Comparison of ENCODE assay signal across 11 mouse cellular contexts in genomic region chr9:42094028-42094551, GRCm38 (mm10). TPM values are rescaled to one million over a fixed set of nuclear protein-coding genes. Genes with fewer than 3 reads are reported as not detected.
DNase-seq lines count a peak whose midpoint lies in the region; ATAC-seq lines count a peak whose summit lies in the region.
"Had no signal": no experiment of that assay in that cellular context is flagged by ENCODE, and none has a peak within 500 bp of the region (broad histone marks: within the 10 kb centered on the region; RNA-seq: fewer than 3 reads in every experiment).

No protein-coding gene starts in this region.

- H3K4me2 ChIP-seq in forebrain, embryonic 11.5 days (ENCODE audit: low read depth, low read length, severe bottlenecking), result no peak overlapping the region
- no peak overlapping the region for H3K4me2 ChIP-seq in forebrain, embryonic 13.5 days
- H3K4me2 ChIP-seq in hindbrain, embryonic 14.5 days (replicated peaks), result no peak overlapping the region
- H3K4me2 ChIP-seq: midbrain, embryonic 12.5 days had no signal

- H3K4me1 ChIP-seq in forebrain, embryonic 11.5 days (replicated peaks; ENCODE audit: control insufficient read depth, insufficient read depth, low read length), result no peaks in the 10 kb centered on the region
- peaks cover 11% of the 10 kb centered on the region for H3K4me1 ChIP-seq in forebrain, embryonic 13.5 days
- H3K4me1 ChIP-seq in megakaryocyte, embryonic 14.5 days, result peaks cover 9% of the 10 kb centered on the region; the same call in 1 of the 2 replicates
- H3K4me1 ChIP-seq in hindbrain, embryonic 14.5 days (replicated peaks; ENCODE audit: control insufficient read depth, insufficient read depth, low read length), result peaks cover 8% of the 10 kb centered on the region
- H3K4me1 ChIP-seq: embryonic facial prominence, embryonic 10.5 days; midbrain, embryonic 12.5 days had no signal

- no peak for ATAC-seq in forebrain, embryonic 11.5 days (replicated peaks; ENCODE audit: low FRiP score)
- no peak for ATAC-seq in forebrain, embryonic 13.5 days
- ATAC-seq in hindbrain, embryonic 14.5 days (ENCODE audit: low FRiP score), result no peak

- peak; percentile 25 for DNase-seq in forebrain, embryonic 11.5 days (ENCODE audit: low spot score)
- peak; percentile 56 to 70 for DNase-seq in left cerebral cortex, postnatal 36 days (ENCODE audit: low spot score in 2 of 2)
- DNase-seq in left cerebral cortex, adult 11 months (ENCODE audit: low spot score), result no peak
- peak; percentile 45 for DNase-seq in adrenal gland, postnatal 10 days
- no peak for DNase-seq in hindbrain, embryonic 14.5 days (ENCODE audit: low spot score)
- no peak for DNase-seq in thymus, postnatal 10 days (ENCODE audit: low spot score in 2 of 2)

- H3K27ac ChIP-seq in forebrain, embryonic 11.5 days (ENCODE audit: low read depth, low read length), result no peak overlapping the region
- H3K27ac ChIP-seq in forebrain, embryonic 13.5 days, result no peak overlapping the region
- H3K27ac ChIP-seq in hindbrain, embryonic 14.5 days, result no peak overlapping the region
- H3K27ac ChIP-seq: embryonic facial prominence, embryonic 10.5 days; midbrain, embryonic 12.5 days had no signal

- no peaks in the 10 kb centered on the region for H3K36me3 ChIP-seq in forebrain, embryonic 11.5 days (ENCODE audit: control insufficient read depth, insufficient read depth, low read length)
- H3K36me3 ChIP-seq in forebrain, embryonic 13.5 days (ENCODE audit: poor library complexity, severe bottlenecking), result peaks cover 59% of the 10 kb centered on the region
- H3K36me3 ChIP-seq in megakaryocyte, embryonic 14.5 days (replicated peaks; ENCODE audit: low read length), result no peaks in the 10 kb centered on the region
- 0 out of 2 replicates have a peak, but pooled peaks cover 14% of the 10 kb centered on the region for H3K36me3 ChIP-seq in hindbrain, embryonic 14.5 days (replicated peaks; ENCODE audit: control insufficient read depth, insufficient read depth)
- H3K36me3 ChIP-seq: midbrain, embryonic 12.5 days had no signal

- H3K9me3 ChIP-seq in forebrain, embryonic 11.5 days (ENCODE audit: control insufficient read depth, low read length), result no peaks in the 10 kb centered on the region
- no peaks in the 10 kb centered on the region for H3K9me3 ChIP-seq in forebrain, embryonic 13.5 days (replicated peaks)
- H3K9me3 ChIP-seq in megakaryocyte, embryonic 14.5 days, result no peaks in the 10 kb centered on the region
- no peaks in the 10 kb centered on the region for H3K9me3 ChIP-seq in hindbrain, embryonic 14.5 days (ENCODE audit: control insufficient read depth, low read length)
- H3K9me3 ChIP-seq: embryonic facial prominence, embryonic 10.5 days; midbrain, embryonic 12.5 days had no signal

- intact Hi-C loops in left cerebral cortex, postnatal 36 days (cut with DNase I), result no loop called here

- WGBS in forebrain, embryonic 11.5 days, result 83% methylated on average over 7 of the region's 7 CpGs
- WGBS in forebrain, embryonic 13.5 days, result 82% methylated on average over 7 of the region's 7 CpGs
- 87% methylated on average over 7 of the region's 7 CpGs for WGBS in hindbrain, embryonic 14.5 days

- H3K4me3 ChIP-seq in forebrain, embryonic 11.5 days (ENCODE audit: low read depth, low read length), result no peak overlapping the region
- H3K4me3 ChIP-seq in forebrain, embryonic 13.5 days, result no peak overlapping the region
- H3K4me3 ChIP-seq in megakaryocyte, embryonic 14.5 days (replicated peaks), result peak overlapping the region; percentile 2
- H3K4me3 ChIP-seq in hindbrain, embryonic 14.5 days (replicated peaks; ENCODE audit: low read length), result no peak overlapping the region
- H3K4me3 ChIP-seq: embryonic facial prominence, embryonic 10.5 days; midbrain, embryonic 12.5 days had no signal

- H3K9ac ChIP-seq in forebrain, embryonic 11.5 days (ENCODE audit: low read length), result no peak overlapping the region
- no peak overlapping the region for H3K9ac ChIP-seq in forebrain, embryonic 13.5 days
- no peak overlapping the region for H3K9ac ChIP-seq in hindbrain, embryonic 14.5 days
- H3K9ac ChIP-seq: midbrain, embryonic 12.5 days had no signal

- no peaks in the 10 kb centered on the region for H3K27me3 ChIP-seq in forebrain, embryonic 11.5 days (ENCODE audit: control insufficient read depth, insufficient read depth, low read length)
- H3K27me3 ChIP-seq in forebrain, embryonic 13.5 days, result no peaks in the 10 kb centered on the region
- no peaks in the 10 kb centered on the region for H3K27me3 ChIP-seq in megakaryocyte, embryonic 14.5 days (replicated peaks)
- H3K27me3 ChIP-seq in hindbrain, embryonic 14.5 days (ENCODE audit: control insufficient read depth, insufficient read depth, low read length), result no peaks in the 10 kb centered on the region
- H3K27me3 ChIP-seq: CH12.LX; midbrain, embryonic 12.5 days had no signal

RNA-seq across cellular contexts. Expression of gene Sorl1, which starts 30.0 kb away (rescaled TPM):
- polyA plus RNA-seq in forebrain, embryonic 11.5 days (2014; fragmentation: Nextera tagmentation; extraction: Ambion mirVana), result 7.0 and 8.1 TPM in 2 replicates
- polyA plus RNA-seq in forebrain, embryonic 13.5 days (2015; fragmentation: Nextera tagmentation; extraction: Ambion mirVana), result 9.6 and 11.5 TPM in 2 replicates
- total RNA-seq in left cerebral cortex, postnatal 36 days (2021), result 100 to 1,000 TPM; 205 to 221 TPM
- 10 to 100 TPM; 10.4 to 17.5 TPM for total RNA-seq in adrenal gland, postnatal 10 days (2021)
- 0.28 TPM in 1 of 2 replicates, not detected in the other for polyA plus RNA-seq in megakaryocyte, embryonic 14.5 days (2012; ENCODE audit: insufficient read depth, low replicate concordance)
- 17.9 and 21.4 TPM in 2 replicates for polyA plus RNA-seq in hindbrain, embryonic 14.5 days (2014; fragmentation: Nextera tagmentation; extraction: Ambion mirVana)

Comparison
In these comparisons a context has a peak if more than half of its experiments do, and no peak if none do; other contexts are left out.
1. DNase-seq: peak in forebrain, embryonic 11.5 days (single experiment), left cerebral cortex, postnatal 36 days (2 of 2) and adrenal gland, postnatal 10 days (single experiment); none in left cerebral cortex, adult 11 months (single experiment), hindbrain, embryonic 14.5 days (single experiment) and thymus, postnatal 10 days (0 of 2).